Mouse (Mus musculus) left cerebral cortex, adult 9 months (tissue): ENCODE results near the gene Xxylt1.

ENCODE experiments used
- DNase-seq, 2 experiments: peaks; one replicate each; pipeline ENCODE4 v3.0.0; 2022; ENCODE audit warnings: low spot score in 2 of 2

Gene Xxylt1

GRCm38 (mm10) chr16:30916931-30917330, 164.3 kb downstream of the Xxylt1 start:
- DNase-seq = no peak

- no peak for DNase-seq
Observed at GRCm38 (mm10) chr16:30915611-30916220, 165.5 kb downstream of the Xxylt1 start.
